Mouse (Mus musculus): ENCODE results near the gene Cbx1. TPM values are rescaled to one million over a fixed set of nuclear protein-coding genes. Genes with fewer than 3 reads are reported as not detected.

Cbx1 gene
- 10 to 100 TPM; 45.5 to 46.5 TPM for total RNA-seq (2021)
- long read RNA-seq, experiment 1, partial matches to known transcripts, result 2 of 10 reads
- long read RNA-seq, experiment 1, other reads (novel, unspliced or antisense), result 7 of 10 reads
- long read RNA-seq, experiment 2, partial matches to known transcripts, result 1 of 9 reads
- long read RNA-seq, experiment 2, other reads (novel, unspliced or antisense), result 8 of 9 reads

- TF ChIP-seq CTCF (IDR thresholded peaks at IDR 0.05), result no peak
- Histone ChIP-seq H3K4me3 (peak within 1 kb of the TSS; percentile 81), H3K27ac (peak within 1 kb of the TSS; percentile 94)
- DNase-seq (ENCODE audit: extremely low spot score in 1 of 2, low spot score in 2 of 2), result peak; percentile 88 to 92
- intact Hi-C loops (cut with DNase I), result loop anchor here (2.0 kb wide), 2 partner anchors 36 to 72 kb away; no protein-coding TSS in a partner anchor
These were observed at the start of gene Cbx1 for GRCm38 (mm10) chr11:96788871-96789795. Cbx1 (plus strand) TSS chr11:96789127.

- intact Hi-C loops (cut with DNase I), result loop anchor here (5.0 kb wide), 1 partner anchor 733 kb away; the partner anchor contains the start of gene Igf2bp1
- Histone ChIP-seq H3K27ac (no peak overlapping the region), H3K4me3 (no peak overlapping the region)
- no peak for TF ChIP-seq CTCF (IDR thresholded peaks at IDR 0.05)
- no peak for DNase-seq (ENCODE audit: extremely low spot score in 1 of 2, low spot score in 2 of 2)
These were observed 48.1 kb upstream of the Cbx1 start for GRCm38 (mm10) chr11:96740796-96741195.

DNA sequence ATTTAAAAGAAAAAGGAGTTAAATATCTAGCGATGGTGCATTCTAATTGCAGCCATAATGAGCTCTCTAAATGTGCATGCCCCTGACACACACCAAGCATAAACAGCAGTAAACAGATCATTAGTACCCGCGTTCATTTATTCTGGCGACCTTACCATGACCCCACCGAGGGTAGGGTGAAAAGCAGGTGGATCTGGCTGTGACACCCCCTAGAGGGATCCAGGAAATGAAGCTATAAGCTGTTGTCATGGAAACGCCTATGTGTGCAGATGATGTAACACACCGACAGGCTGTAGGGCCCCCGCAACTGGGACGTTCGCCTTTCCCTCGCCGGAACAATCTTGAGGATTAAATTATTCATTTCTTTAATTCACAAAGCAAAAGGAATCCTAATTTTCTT, 46.9 kb upstream of the Cbx1 start:
- DNase-seq (ENCODE audit: extremely low spot score in 1 of 2, low spot score in 2 of 2), result peak; percentile 26 to 31
- intact Hi-C loops (cut with DNase I), result loop anchor here (5.0 kb wide), 1 partner anchor 735 kb away; the partner anchor contains the start of gene Igf2bp1
- peak overlapping the region; percentile 8; the same call in 1 of the 2 replicates for H3K27ac ChIP-seq
- no peak overlapping the region for H3K4me3 ChIP-seq
- TF ChIP-seq CTCF (IDR thresholded peaks at IDR 0.05), result no peak; the same call in 1 of the 2 replicates

DNA sequence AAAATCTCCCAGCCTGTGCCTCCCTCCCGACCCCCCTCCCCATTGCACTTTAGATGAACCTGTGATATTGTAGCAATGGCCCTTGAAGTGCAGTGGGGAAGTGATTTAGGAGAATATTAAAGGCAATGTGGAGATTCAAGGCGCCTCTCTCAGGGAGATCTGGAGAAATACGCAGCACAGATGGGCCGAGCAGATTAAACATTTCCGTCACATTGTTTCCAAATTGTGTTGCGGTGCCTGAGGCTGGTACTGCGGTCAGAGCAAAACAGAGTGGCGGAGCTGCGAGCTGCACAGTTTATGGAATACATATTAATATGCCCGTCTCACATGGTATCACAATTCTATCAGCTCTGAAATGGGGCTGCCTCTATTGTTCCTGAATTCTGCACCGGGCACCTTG, 45.9 kb upstream of the Cbx1 start:
- intact Hi-C loops (cut with DNase I), result loop anchor here (5.0 kb wide), 1 partner anchor 736 kb away; the partner anchor contains the start of gene Igf2bp1
- H3K4me3 ChIP-seq, result no peak overlapping the region
- H3K27ac ChIP-seq, result no peak overlapping the region
- no peak for TF ChIP-seq CTCF (IDR thresholded peaks at IDR 0.05)
- no peak for DNase-seq (ENCODE audit: extremely low spot score in 1 of 2, low spot score in 2 of 2)

DNA sequence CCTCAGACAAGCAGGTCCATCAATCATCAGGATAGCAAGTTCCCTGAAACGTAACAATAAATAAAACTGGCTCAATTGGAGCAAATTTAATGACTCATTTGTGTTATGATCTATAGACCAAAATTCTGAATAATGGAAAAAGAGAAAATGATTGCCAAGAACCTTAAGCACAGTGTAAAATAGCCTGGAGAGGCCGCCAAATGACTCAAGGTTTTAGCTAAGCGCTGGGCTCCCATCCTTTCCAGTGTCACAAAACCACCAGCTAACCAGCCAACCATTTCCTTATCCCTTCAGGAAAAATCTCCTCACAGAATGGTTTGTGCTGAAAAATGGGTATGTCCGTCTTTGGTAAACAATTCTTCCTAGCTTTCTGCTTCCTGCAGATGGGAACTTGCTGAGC, 45.0 kb upstream of the Cbx1 start:
- TF ChIP-seq CTCF (IDR thresholded peaks at IDR 0.05), result no peak
- Histone ChIP-seq H3K4me3 (no peak overlapping the region), H3K27ac (no peak overlapping the region)
- DNase-seq (ENCODE audit: extremely low spot score in 1 of 2, low spot score in 2 of 2), result no peak
- intact Hi-C loops (cut with DNase I), result loop anchor here (5.0 kb wide), 1 partner anchor 737 kb away; the partner anchor contains the start of gene Igf2bp1

GRCm38 (mm10) chr11:96746648-96747047, 42.3 kb upstream of the Cbx1 start:
- DNase-seq (ENCODE audit: extremely low spot score in 1 of 2, low spot score in 2 of 2), result no peak
- intact Hi-C loops (cut with DNase I), result no loop called here
- Histone ChIP-seq H3K4me3 (no peak overlapping the region), H3K27ac (no peak overlapping the region)
- TF ChIP-seq CTCF (IDR thresholded peaks at IDR 0.05), result no peak

- no peak for TF ChIP-seq CTCF (IDR thresholded peaks at IDR 0.05)
- intact Hi-C loops (cut with DNase I), result no loop called here
- no peak for DNase-seq (ENCODE audit: extremely low spot score in 1 of 2, low spot score in 2 of 2)
These were observed 41.4 kb upstream of the Cbx1 start for GRCm38 (mm10) chr11:96747555-96747954.

GRCm38 (mm10) chr11:96755298-96755697, 33.6 kb upstream of the Cbx1 start:
- DNase-seq (ENCODE audit: extremely low spot score in 1 of 2, low spot score in 2 of 2), result no peak
- Histone ChIP-seq H3K27ac (no peak overlapping the region), H3K4me3 (no peak overlapping the region)
- TF ChIP-seq CTCF (IDR thresholded peaks at IDR 0.05), result no peak; the same call in 1 of the 2 replicates
- intact Hi-C loops (cut with DNase I), result no loop called here

More at GRCm38 (mm10) chr11:96747555-96747954, 41.4 kb upstream of the Cbx1 start:
- no peak overlapping the region for H3K27ac ChIP-seq
- no peak overlapping the region for H3K4me3 ChIP-seq

DNA sequence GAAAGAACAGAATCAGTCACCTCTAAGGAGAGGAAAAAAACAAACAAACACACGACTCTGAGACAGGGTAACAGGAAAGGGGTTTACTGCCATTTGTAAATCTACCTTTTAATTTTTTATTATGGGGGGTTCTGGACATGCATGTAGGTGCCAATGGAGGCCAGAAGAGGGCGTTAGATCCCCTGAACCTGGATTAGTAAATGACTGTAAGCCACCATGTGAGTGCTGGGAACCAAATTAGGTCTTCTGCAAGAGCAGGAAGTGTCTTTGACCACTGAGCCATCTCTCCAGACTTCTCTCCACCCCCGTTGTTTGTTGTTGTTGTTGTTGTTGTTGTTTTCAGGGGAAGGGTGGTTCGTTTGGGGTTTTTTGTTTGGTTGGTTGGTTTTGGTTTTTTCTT, 31.5 kb upstream of the Cbx1 start:
- Histone ChIP-seq H3K27ac (no peak overlapping the region), H3K4me3 (no peak overlapping the region)
- DNase-seq (ENCODE audit: extremely low spot score in 1 of 2, low spot score in 2 of 2), result no peak
- TF ChIP-seq CTCF (IDR thresholded peaks at IDR 0.05), result no peak
- intact Hi-C loops (cut with DNase I), result no loop called here

DNA sequence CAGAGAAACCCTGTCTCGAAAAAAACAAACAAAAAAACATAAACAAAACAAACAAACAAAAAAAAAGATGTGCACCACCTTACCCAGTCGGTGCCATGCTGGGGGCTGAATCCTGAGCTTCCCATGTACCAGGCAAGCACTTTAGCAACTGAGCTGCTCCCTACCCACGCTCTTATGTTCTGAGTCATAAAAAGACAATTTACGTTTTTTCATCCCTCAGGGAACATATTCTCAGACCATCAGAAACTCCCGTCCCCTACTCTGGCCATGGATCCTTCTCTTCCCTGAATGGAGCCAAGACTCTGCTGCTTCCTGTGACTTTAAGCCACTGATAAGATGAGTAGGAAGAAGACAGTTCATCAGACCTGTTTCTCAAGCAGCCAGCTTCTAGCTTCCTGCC, 30.5 kb upstream of the Cbx1 start:
- TF ChIP-seq CTCF (IDR thresholded peaks at IDR 0.05), result no peak
- H3K27ac ChIP-seq, result no peak overlapping the region
- H3K4me3 ChIP-seq, result no peak overlapping the region
- no peak for DNase-seq (ENCODE audit: extremely low spot score in 1 of 2, low spot score in 2 of 2)
- intact Hi-C loops (cut with DNase I), result no loop called here

GRCm38 (mm10) chr11:96760042-96760441, 28.9 kb upstream of the Cbx1 start:
- Histone ChIP-seq H3K4me3 (no peak overlapping the region), H3K27ac (no peak overlapping the region)
- DNase-seq (ENCODE audit: extremely low spot score in 1 of 2, low spot score in 2 of 2), result no peak
- intact Hi-C loops (cut with DNase I), result loop anchor here (1.0 to 2.0 kb wide), 2 partner anchors 17 to 102 kb away; partner anchors contain the start of gene Snx11
- peak; percentile 81 for TF ChIP-seq CTCF (IDR thresholded peaks at IDR 0.05)

- peak in 1 of 2 experiments; percentile 43 for DNase-seq (ENCODE audit: extremely low spot score in 1 of 2, low spot score in 2 of 2)
- intact Hi-C loops (cut with DNase I), result loop anchor here (2.0 kb wide), 1 partner anchor 15 kb away; the partner anchor contains the start of gene Snx11
- no peak for TF ChIP-seq CTCF (IDR thresholded peaks at IDR 0.05)
- H3K27ac ChIP-seq, result no peak overlapping the region
- H3K4me3 ChIP-seq, result no peak overlapping the region
These were observed 26.9 kb upstream of the Cbx1 start for GRCm38 (mm10) chr11:96761984-96762383.
